Comparison of ENCODE assay signal across 13 mouse cellular contexts in genomic region chr8:60806772-60807171, GRCm38 (mm10).
DNase-seq lines count a peak whose midpoint lies in the region; ATAC-seq and TF ChIP-seq lines count a peak whose summit lies in the region.
"Had no signal": no experiment of that assay in that cellular context is flagged by ENCODE, and none has a peak within 500 bp of the region (broad histone marks: within the 10 kb centered on the region; RNA-seq: fewer than 3 reads in every experiment).

No protein-coding gene starts in this region.

- no peak for TF ChIP-seq EP300 in liver, postnatal 0 days (IDR thresholded peaks at IDR 0.05; ENCODE audit: low read depth)
- no peak for TF ChIP-seq EP300 in stomach, postnatal 0 days (optimal IDR thresholded peaks at IDR 0.05)

- 89% methylated on average over 3 of the region's 3 CpGs for WGBS in forebrain, embryonic 11.5 days
- 90% methylated on average over 3 of the region's 3 CpGs for WGBS in forebrain, postnatal 0 days
- WGBS in liver, adult 2 months: 68% methylated on average over 3 of the region's 3 CpGs
- 78% methylated on average over 3 of the region's 3 CpGs for WGBS in liver, postnatal 0 days (ENCODE audit: insufficient replicate concordance)
- WGBS in neural tube, embryonic 14.5 days: 87% methylated on average over 3 of the region's 3 CpGs
- 78% methylated on average over 3 of the region's 3 CpGs for WGBS in stomach, postnatal 0 days

- no peaks in the 10 kb centered on the region for H3K9me3 ChIP-seq in forebrain, embryonic 11.5 days (ENCODE audit: control insufficient read depth, low read length)
- no peaks in the 10 kb centered on the region for H3K9me3 ChIP-seq in forebrain, postnatal 0 days (ENCODE audit: low read length)
- no peaks in the 10 kb centered on the region for H3K9me3 ChIP-seq in liver, postnatal 0 days (ENCODE audit: low read length)
- no peaks in the 10 kb centered on the region for H3K9me3 ChIP-seq in neural tube, embryonic 14.5 days (ENCODE audit: control insufficient read depth, low read length)
- no peaks in the 10 kb centered on the region for H3K9me3 ChIP-seq in stomach, postnatal 0 days (ENCODE audit: control insufficient read depth, low read length)
- H3K9me3 ChIP-seq: forebrain, embryonic 13.5 days had no signal

- H3K36me3 ChIP-seq in forebrain, embryonic 11.5 days (ENCODE audit: control insufficient read depth, insufficient read depth, low read length): no peaks in the 10 kb centered on the region
- H3K36me3 ChIP-seq in forebrain, postnatal 0 days (ENCODE audit: insufficient read depth): no peaks in the 10 kb centered on the region
- H3K36me3 ChIP-seq in liver, adult 2 months (ENCODE audit: control insufficient read depth, insufficient read depth, low read length): no peaks in the 10 kb centered on the region
- no peaks in the 10 kb centered on the region for H3K36me3 ChIP-seq in liver, postnatal 0 days (replicated peaks; ENCODE audit: insufficient read depth, low read length)
- H3K36me3 ChIP-seq in neural tube, embryonic 14.5 days (ENCODE audit: control insufficient read depth, insufficient read depth, low read length): no peaks in the 10 kb centered on the region
- no peaks in the 10 kb centered on the region for H3K36me3 ChIP-seq in stomach, postnatal 0 days (ENCODE audit: control insufficient read depth, insufficient read depth, low read length)

- no peak for TF ChIP-seq CTCF in forebrain, postnatal 0 days (IDR thresholded peaks at IDR 0.05; ENCODE audit: low read depth)
- TF ChIP-seq CTCF in liver, adult 2 months (IDR thresholded peaks at IDR 0.05; ENCODE audit: low read depth, low read length): no peak
- no peak for TF ChIP-seq CTCF in liver, postnatal 0 days (IDR thresholded peaks at IDR 0.05; ENCODE audit: low read depth)
- peak; percentile 15; the same call in 1 of the 2 replicates for TF ChIP-seq CTCF in stomach, postnatal 0 days (IDR thresholded peaks at IDR 0.05; ENCODE audit: low read depth)

- 0 out of 2 replicates have a peak, but pooled peaks have one; percentile 19 for ATAC-seq in forebrain, embryonic 11.5 days (replicated peaks; ENCODE audit: low FRiP score)
- no peak for ATAC-seq in forebrain, postnatal 0 days
- no peak for ATAC-seq in liver, postnatal 0 days
- ATAC-seq in neural tube, embryonic 14.5 days (ENCODE audit: low read depth): 0 out of 2 replicates have a peak, but pooled peaks have one; percentile 31
- ATAC-seq in stomach, postnatal 0 days (ENCODE audit: low FRiP score, low TSS enrichment): peak; percentile 60
- ATAC-seq: forebrain, embryonic 13.5 days had no signal

- H3K27ac ChIP-seq in forebrain, embryonic 11.5 days (ENCODE audit: low read depth, low read length): no peak overlapping the region
- no peak overlapping the region for H3K27ac ChIP-seq in forebrain, postnatal 0 days (ENCODE audit: low read depth, low read length)
- H3K27ac ChIP-seq in liver, adult 2 months (replicated peaks; ENCODE audit: insufficient read depth, low read depth, low read length): no peak overlapping the region
- H3K27ac ChIP-seq in liver, postnatal 0 days (ENCODE audit: low read depth): no peak overlapping the region
- no peak overlapping the region for H3K27ac ChIP-seq in neural tube, embryonic 14.5 days (ENCODE audit: low read depth, low read length)
- 0 out of 2 replicates have a peak overlapping the region, but pooled peaks have one; percentile 0 for H3K27ac ChIP-seq in stomach, postnatal 0 days (replicated peaks)
- H3K27ac ChIP-seq: forebrain, embryonic 13.5 days had no signal

- H3K4me3 ChIP-seq in forebrain, embryonic 11.5 days (ENCODE audit: low read depth, low read length): no peak overlapping the region
- no peak overlapping the region for H3K4me3 ChIP-seq in forebrain, postnatal 0 days (ENCODE audit: low read depth, low read length)
- no peak overlapping the region for H3K4me3 ChIP-seq in liver, adult 2 months (ENCODE audit: insufficient read depth, low read depth, low read length)
- H3K4me3 ChIP-seq in liver, postnatal 0 days (ENCODE audit: low read depth, low read length): no peak overlapping the region
- H3K4me3 ChIP-seq in neural tube, embryonic 14.5 days (ENCODE audit: low read depth, low read length): no peak overlapping the region
- H3K4me3 ChIP-seq in stomach, postnatal 0 days (ENCODE audit: low read depth, low read length): no peak overlapping the region
- H3K4me3 ChIP-seq: forebrain, embryonic 13.5 days had no signal

- no peak for DNase-seq in forebrain, embryonic 11.5 days (ENCODE audit: low spot score)
- DNase-seq in forebrain, postnatal 0 days: no peak
- peak; percentile 18 for DNase-seq in liver, adult 2 months (ENCODE audit: extremely low read depth, low read depth, low spot score)
- DNase-seq in liver, postnatal 0 days: no peak
- no peak for DNase-seq in neural tube, embryonic 10.5 days (ENCODE audit: extremely low spot score, low spot score)
- no peak for DNase-seq in stomach, postnatal 0 days (ENCODE audit: low spot score)
- DNase-seq in thymus, postnatal 0 days (ENCODE audit: low spot score): no peak
- DNase-seq: cerebellum, adult 9-10 months; kidney, adult 11 months; lung, adult 18-20 months; right cerebral cortex, adult 18-20 months had no signal

- H3K4me2 ChIP-seq in forebrain, embryonic 11.5 days (ENCODE audit: low read depth, low read length, severe bottlenecking): no peak overlapping the region
- H3K4me2 ChIP-seq in forebrain, postnatal 0 days (ENCODE audit: low read depth): no peak overlapping the region
- no peak overlapping the region for H3K4me2 ChIP-seq in liver, postnatal 0 days (ENCODE audit: low read depth, low read length)
- no peak overlapping the region for H3K4me2 ChIP-seq in neural tube, embryonic 14.5 days (ENCODE audit: low read depth, low read length)
- H3K4me2 ChIP-seq in stomach, postnatal 0 days (replicated peaks; ENCODE audit: low read depth): no peak overlapping the region
- H3K4me2 ChIP-seq: forebrain, embryonic 13.5 days had no signal

- H3K4me1 ChIP-seq in forebrain, embryonic 11.5 days (replicated peaks; ENCODE audit: control insufficient read depth, insufficient read depth, low read length): no peaks in the 10 kb centered on the region
- H3K4me1 ChIP-seq in forebrain, postnatal 0 days (ENCODE audit: insufficient read depth): no peaks in the 10 kb centered on the region
- no peaks in the 10 kb centered on the region for H3K4me1 ChIP-seq in liver, adult 2 months (ENCODE audit: control insufficient read depth, insufficient read depth, low read length)
- H3K4me1 ChIP-seq in liver, postnatal 0 days (ENCODE audit: insufficient read depth): no peaks in the 10 kb centered on the region
- no peaks in the 10 kb centered on the region for H3K4me1 ChIP-seq in neural tube, embryonic 14.5 days (ENCODE audit: control insufficient read depth, insufficient read depth, low read length)
- no peaks in the 10 kb centered on the region for H3K4me1 ChIP-seq in stomach, postnatal 0 days (replicated peaks; ENCODE audit: control insufficient read depth, insufficient read depth)

- no peak overlapping the region for H3K9ac ChIP-seq in forebrain, embryonic 11.5 days (ENCODE audit: low read length)
- no peak overlapping the region for H3K9ac ChIP-seq in forebrain, postnatal 0 days
- H3K9ac ChIP-seq in liver, adult 2 months (ENCODE audit: low read depth, low read length): no peak overlapping the region
- H3K9ac ChIP-seq in liver, postnatal 0 days (replicated peaks): no peak overlapping the region
- H3K9ac ChIP-seq in neural tube, embryonic 14.5 days (replicated peaks; ENCODE audit: low read depth, low read length): no peak overlapping the region
- no peak overlapping the region for H3K9ac ChIP-seq in stomach, postnatal 0 days (ENCODE audit: low read length)
- H3K9ac ChIP-seq: forebrain, embryonic 13.5 days had no signal

- H3K79me2 ChIP-seq in liver, adult 2 months (ENCODE audit: control insufficient read depth, insufficient read depth, low read length): no peaks in the 10 kb centered on the region

- no peak for TF ChIP-seq POLR2A in liver, adult 2 months (IDR thresholded peaks at IDR 0.05; ENCODE audit: extremely low read depth, insufficient read depth, low read length)

- H3K27me3 ChIP-seq in forebrain, embryonic 11.5 days (ENCODE audit: control insufficient read depth, insufficient read depth, low read length): no peaks in the 10 kb centered on the region
- H3K27me3 ChIP-seq in forebrain, postnatal 0 days (ENCODE audit: insufficient read depth, low read length): no peaks in the 10 kb centered on the region
- H3K27me3 ChIP-seq in liver, adult 2 months (ENCODE audit: control insufficient read depth, insufficient read depth, low read length): no peaks in the 10 kb centered on the region
- no peaks in the 10 kb centered on the region for H3K27me3 ChIP-seq in liver, postnatal 0 days (ENCODE audit: insufficient read depth, low read length)
- no peaks in the 10 kb centered on the region for H3K27me3 ChIP-seq in neural tube, embryonic 14.5 days (ENCODE audit: control insufficient read depth, insufficient read depth, low read length)
- no peaks in the 10 kb centered on the region for H3K27me3 ChIP-seq in stomach, postnatal 0 days (ENCODE audit: control insufficient read depth, insufficient read depth, low read length)
- H3K27me3 ChIP-seq: forebrain, embryonic 13.5 days had no signal

Comparison
In these comparisons a context has a peak if more than half of its experiments do, and no peak if none do; other contexts are left out.
1. ATAC-seq: peak in forebrain, embryonic 11.5 days (single experiment), neural tube, embryonic 14.5 days (single experiment) and stomach, postnatal 0 days (single experiment); none in forebrain, postnatal 0 days (single experiment) and liver, postnatal 0 days (single experiment).